Mouse (Mus musculus) CH12.LX (cell line): ENCODE data around the gene Fbxw4. TPM values are rescaled to one million over a fixed set of nuclear protein-coding genes. Genes with fewer than 3 reads are reported as not detected.

Experiments used
- DNase-seq: peaks from one replicate; pipeline ENCODE4 v3.0.0-alpha.2; 2013; ENCODE audit errors: extremely low read depth
- H3K27ac ChIP-seq: 2 replicates; pipeline ENCODE4 v1.5.1; 2012; ENCODE audit warnings: low read depth, mild to moderate bottlenecking, control low read depth, moderate library complexity; ENCODE audit not compliant: insufficient read depth
- H3K27me3 ChIP-seq: replicated peaks from 2 replicates; pipeline ENCODE3; 2012; ENCODE audit warnings: inconsistent platforms
- H3K36me3 ChIP-seq, 2 experiments: replicated peaks in 1 of 2; 2 replicates each; pipeline versions ENCODE3 to v1.6.1; 2012; ENCODE audit warnings: inconsistent platforms in 1 of 2, low read length in 1 of 2, mild to moderate bottlenecking in 1 of 2, mixed read lengths in 1 of 2, moderate library complexity in 1 of 2; ENCODE audit not compliant: control insufficient read depth in 1 of 2, insufficient read depth in 1 of 2
- H3K4me1 ChIP-seq, 2 experiments: 2 replicates each; pipeline ENCODE4 v1.6.1; 2012; ENCODE audit warnings: inconsistent platforms in 1 of 2, moderate library complexity in 1 of 2; ENCODE audit not compliant: insufficient read depth in 2 of 2, control insufficient read depth in 1 of 2
- H3K4me2 ChIP-seq: 2 replicates; pipeline ENCODE4 v1.6.1; 2012; ENCODE audit warnings: low read depth, mild to moderate bottlenecking, control low read depth; ENCODE audit not compliant: poor library complexity, insufficient read depth, severe bottlenecking
- H3K4me3 ChIP-seq, 3 experiments: fragments of 150-350 bp in 1 of 3; sonication (generic) in 1 of 3; replicated peaks in 1 of 3; 2 replicates each; pipeline versions ENCODE3 to v1.5.1; 2011 to 2012; ENCODE audit warnings: low read depth in 2 of 3, low read length in 2 of 3, mild to moderate bottlenecking in 2 of 3, moderate library complexity in 2 of 3, control low read depth in 1 of 3, improper control_type of control experiment in 1 of 3, inconsistent platforms in 1 of 3, mixed read lengths in 1 of 3; ENCODE audit not compliant: poor library complexity in 1 of 3
- H3K79me2 ChIP-seq: replicated peaks from 2 replicates; pipeline ENCODE4 v1.6.1; 2012; ENCODE audit warnings: mild to moderate bottlenecking, moderate library complexity; ENCODE audit not compliant: control insufficient read depth, poor library complexity, insufficient read depth, severe bottlenecking; ENCODE audit errors: extremely low read depth
- H3K9ac ChIP-seq: 2 replicates; pipeline ENCODE4 v1.6.1; 2012; ENCODE audit warnings: low read depth, mild to moderate bottlenecking, control low read depth, moderate library complexity; ENCODE audit not compliant: insufficient read depth
- H3K9me3 ChIP-seq: replicated peaks from 2 replicates; pipeline ENCODE3; 2012; ENCODE audit warnings: low read length, inconsistent platforms, mixed read lengths
- BHLHE40 ChIP-seq: IDR thresholded peaks from 2 replicates; pipeline ENCODE4 v1.6.1; 2011; ENCODE audit warnings: mild to moderate bottlenecking, low read depth, low read length, improper control_type of control experiment
- CTCF ChIP-seq, 2 experiments: IDR thresholded peaks in 1 of 2; conservative IDR thresholded peaks in 1 of 2; 2 replicates each; pipeline ENCODE4 v1.5.1; 2011 to 2012; ENCODE audit warnings: low read depth in 2 of 2, low read length in 2 of 2, improper control_type of control experiment in 1 of 2, inconsistent platforms in 1 of 2, mild to moderate bottlenecking in 1 of 2, moderate library complexity in 1 of 2
- E2F4 ChIP-seq: IDR thresholded peaks from 2 replicates; pipeline ENCODE4 v1.6.1; 2011; ENCODE audit warnings: low read depth, low read length, improper control_type of control experiment; ENCODE audit not compliant: insufficient replicate concordance
- ELF1 ChIP-seq: IDR thresholded peaks from 2 replicates; pipeline ENCODE4 v1.6.1; 2014; ENCODE audit warnings: low read depth, mild to moderate bottlenecking, inconsistent platforms, low read length, improper control_type of control experiment
- EP300 ChIP-seq: IDR thresholded peaks from 2 replicates; pipeline ENCODE4 v1.6.1; 2011; ENCODE audit warnings: low read length, improper control_type of control experiment
- GABPA ChIP-seq: IDR thresholded peaks from 2 replicates; pipeline ENCODE4 v1.6.1; 2012; ENCODE audit warnings: low read depth, low read length, improper control_type of control experiment, inconsistent platforms; ENCODE audit not compliant: insufficient replicate concordance
- HCFC1 ChIP-seq: IDR thresholded peaks from 2 replicates; pipeline ENCODE4 v1.6.1; 2012; ENCODE audit warnings: low read depth, mild to moderate bottlenecking, inconsistent platforms, low read length, improper control_type of control experiment
- KAT2A ChIP-seq: IDR thresholded peaks from 2 replicates; pipeline ENCODE4 v1.6.1; 2012; ENCODE audit warnings: low read length, improper control_type of control experiment, inconsistent platforms; ENCODE audit not compliant: insufficient replicate concordance
- MAFK ChIP-seq: IDR thresholded peaks from 2 replicates; pipeline ENCODE4 v1.6.1; 2011; ENCODE audit warnings: low read length, improper control_type of control experiment; ENCODE audit not compliant: insufficient replicate concordance
- MXI1 ChIP-seq: IDR thresholded peaks from 2 replicates; pipeline ENCODE4 v1.6.1; 2011; ENCODE audit warnings: mild to moderate bottlenecking, low read depth, low read length, improper control_type of control experiment
- MYC ChIP-seq: IDR thresholded peaks from 2 replicates; pipeline ENCODE4 v1.6.1; 2011; ENCODE audit warnings: low read depth, mild to moderate bottlenecking, improper control_type of control experiment, low read length
- NELFE ChIP-seq: IDR thresholded peaks from 2 replicates; pipeline ENCODE4 v1.6.1; 2011; ENCODE audit warnings: low read depth, low read length, improper control_type of control experiment
- NRF1 ChIP-seq: IDR thresholded peaks from 2 replicates; pipeline ENCODE4 v1.6.1; 2014; ENCODE audit warnings: low read depth, mild to moderate bottlenecking, inconsistent platforms, low read length, improper control_type of control experiment, moderate library complexity
- PAX5 ChIP-seq: IDR thresholded peaks from 2 replicates; pipeline ENCODE4 v1.6.1; 2012; ENCODE audit warnings: low read length, inconsistent platforms, mixed read lengths
- RCOR1 ChIP-seq: conservative IDR thresholded peaks from 2 replicates; pipeline ENCODE4 v1.6.1; 2012; ENCODE audit warnings: low read depth, mild to moderate bottlenecking, inconsistent platforms, low read length, improper control_type of control experiment
- SMC3 ChIP-seq: IDR thresholded peaks from 2 replicates; pipeline ENCODE4 v1.6.1; 2011; ENCODE audit warnings: low read depth, low read length, improper control_type of control experiment
- TBP ChIP-seq: conservative IDR thresholded peaks from 2 replicates; pipeline ENCODE4 v1.6.1; 2011; ENCODE audit warnings: low read depth, low read length, improper control_type of control experiment
- USF1 ChIP-seq: IDR thresholded peaks from 2 replicates; pipeline ENCODE4 v1.6.1; 2014; ENCODE audit warnings: low read depth, mild to moderate bottlenecking, inconsistent platforms, low read length, improper control_type of control experiment
- ZMIZ1 ChIP-seq: IDR thresholded peaks from 2 replicates; pipeline ENCODE4 v1.6.1; 2012; ENCODE audit warnings: low read depth, mild to moderate bottlenecking, inconsistent platforms, low read length, improper control_type of control experiment
- dilution Hi-C: fragments of 300-500 bp; cut with MboI; formaldehyde crosslinking; loops from 2 replicates; pipeline ENCODE4 v1.14.3; 2020; ENCODE audit warnings: low sequenced_read_pairs; ENCODE audit not compliant: extremely low pct_unique_long_range_greater_than_20kb, extremely low pct_ligation_motif_present
- in situ Hi-C: fragments of 300-500 bp; cut with MboI; formaldehyde crosslinking; loops from 3 replicates; pipeline ENCODE4 v1.14.3; 2019; ENCODE audit warnings: low sequenced_read_pairs, low pct_ligation_motif_present, low pct_unique_long_range_greater_than_20kb, mixed read lengths
- polyA plus RNA-seq: library from polyadenylated mRNA; unstranded; fragments of >175 nt; gene quantifications from 2 replicates; pipeline ENCODE4 v1.2.1, GENCODE M21; 2012; ENCODE audit warnings: low read depth; ENCODE audit not compliant: insufficient read length
- total RNA-seq, 2 experiments: library from RNA; depleted of rRNA; stranded (reverse); fragments of 300-350 nt in 1 of 2; fragments of >200 nt in 1 of 2; gene quantifications; 2 replicates each; pipeline ENCODE4 v1.2.3; 2012 to 2014

Fbxw4 gene
- total and polyA plus RNA-seq, 3 experiments: 4.5 to 8.6 (median 7.5) TPM

- Histone ChIP-seq H3K4me1 (peaks cover 0 to 9% of the 10 kb centered on the region in 2 experiments; a peak in 2 of 4 replicates), H3K27ac (no peak overlapping the region), H3K4me3 (no peak overlapping the region), H3K27me3 (no peaks in the 10 kb centered on the region), H3K4me2 (no peak overlapping the region; the same call in 1 of the 2 replicates), H3K9me3 (no peaks in the 10 kb centered on the region), H3K36me3 (no peaks in the 10 kb centered on the region), H3K9ac (no peak overlapping the region), H3K79me2 (no peaks in the 10 kb centered on the region)
- in situ Hi-C loops (no loop called here), dilution Hi-C loops (no loop called here)
- TF ChIP-seq SMC3: no peak
- DNase-seq: no peak
Measured at GRCm38 (mm10) chr19:45676723-45677269, 16.7 kb upstream of the Fbxw4 start.

DNA sequence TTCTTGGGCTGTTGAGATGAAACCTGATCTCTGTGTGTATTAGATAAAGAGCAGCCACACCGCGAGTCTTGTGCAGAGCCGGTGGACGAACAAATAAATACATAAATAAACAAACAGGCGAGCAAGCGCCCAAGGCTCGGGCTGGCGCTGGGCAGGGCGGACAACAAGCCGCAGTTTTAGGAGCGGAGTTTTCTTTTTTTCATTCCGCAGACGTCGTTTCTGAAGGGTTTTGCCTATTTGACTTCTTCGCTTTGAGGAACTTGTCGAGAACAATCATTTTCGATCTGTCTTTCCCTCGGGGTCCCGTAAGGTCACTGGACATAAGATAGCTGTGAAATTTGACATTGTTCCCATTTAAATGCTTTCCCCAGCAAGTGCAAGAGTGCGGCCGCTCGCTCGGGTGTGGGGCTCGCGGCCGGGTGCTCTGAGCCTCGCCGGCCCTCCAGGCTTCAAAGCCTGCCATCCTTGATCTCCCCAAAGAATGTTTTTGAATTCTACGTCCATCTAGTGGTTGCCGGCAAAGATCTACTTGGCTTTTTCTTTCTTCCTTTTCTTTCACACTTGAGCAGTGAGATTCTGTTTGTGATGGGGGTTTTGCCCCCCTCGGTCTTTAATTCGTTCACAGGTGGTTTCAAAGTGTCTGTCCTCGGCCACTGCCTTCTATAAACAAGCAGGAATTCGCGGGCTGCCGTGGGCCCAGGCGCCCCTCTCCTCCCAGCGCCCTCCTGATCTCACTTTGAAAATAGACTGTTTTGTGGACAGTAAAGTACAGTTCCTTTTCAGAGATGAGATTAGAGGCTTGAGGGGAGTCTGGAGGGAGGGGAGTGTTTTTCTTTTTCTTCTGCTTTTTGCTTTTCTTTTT lies 15.8 kb upstream of the Fbxw4 start:
- Histone ChIP-seq H3K27me3 (no peaks in the 10 kb centered on the region), H3K9ac (peak overlapping the region; percentile 50), H3K4me2 (peak overlapping the region; percentile 88), H3K27ac (no peak overlapping the region)
- no peak for TF ChIP-seq HCFC1
- TF ChIP-seq TBP: no peak
- no peak for TF ChIP-seq EP300
- no peak for TF ChIP-seq BHLHE40
- TF ChIP-seq ELF1: no peak
- TF ChIP-seq NRF1: no peak
- TF ChIP-seq MXI1: no peak
- TF ChIP-seq MYC: no peak
- TF ChIP-seq PAX5: no peak
- TF ChIP-seq NELFE: no peak
- TF ChIP-seq GABPA: no peak
- no peak for TF ChIP-seq KAT2A
- no peak for TF ChIP-seq USF1
- TF ChIP-seq E2F4: no peak
- TF ChIP-seq CTCF (conservative IDR thresholded peaks at IDR 0.05 in 1 of 2, IDR thresholded peaks at IDR 0.05 in 1 of 2; ENCODE audit: low read depth in 2 of 2, low read length in 2 of 2): no peak
- no peak for TF ChIP-seq ZMIZ1
- no peak for TF ChIP-seq RCOR1
- no peak for TF ChIP-seq MAFK
- TF ChIP-seq, all 38 proteins: peak for 0
- H3K4me1 ChIP-seq: peaks cover 0 to 9% of the 10 kb centered on the region in 2 experiments; a peak in 2 of 4 replicates
- peak overlapping the region in 2 of 3 experiments; percentile 30 to 32 for H3K4me3 ChIP-seq
- no peaks in the 10 kb centered on the region for H3K9me3 ChIP-seq
- H3K79me2 ChIP-seq: no peaks in the 10 kb centered on the region
- dilution Hi-C loops (no loop called here), in situ Hi-C loops (no loop called here)
- no peaks in the 10 kb centered on the region for H3K36me3 ChIP-seq
- DNase-seq: no peak
